Mouse (Mus musculus) stomach, embryonic 15.5 days (tissue): ENCODE measurements around the gene Ptgfrn. TPM values are rescaled to one million over a fixed set of nuclear protein-coding genes. Genes with fewer than 3 reads are reported as not detected.

Source experiments
- polyA plus RNA-seq: library from polyadenylated mRNA; unstranded; fragments of >200 nt; fragmentation: Nextera tagmentation; extraction: Ambion mirVana; gene quantifications from 2 replicates; pipeline ENCODE4 v1.2.1, GENCODE M21; 2015

Gene Ptgfrn
- polyA plus RNA-seq, 1 experiment from 2014 or later = 6.0 TPM

Other genes starting within 250 kb of the Ptgfrn start
- 4.8 and 5.6 TPM in 2 replicates for gene Trim45, start 188.1 kb downstream of the Ptgfrn start, polyA plus RNA-seq
- gene Ttf2, start 140.6 kb downstream of the Ptgfrn start, polyA plus RNA-seq = 12.3 and 13.0 TPM in 2 replicates
- gene Cd101, start 80.7 kb downstream of the Ptgfrn start, polyA plus RNA-seq = 0.14 and 0.26 TPM in 2 replicates
- 0.14 TPM in 1 of 2 replicates, not detected in the other for gene Cd2, start 177.7 kb upstream of the Ptgfrn start, polyA plus RNA-seq